Mouse (Mus musculus) embryonic facial prominence, embryonic 10.5 days (tissue): ENCODE data around the gene Hist1h3c. TPM values are rescaled to one million over a fixed set of nuclear protein-coding genes. Genes with fewer than 3 reads are reported as not detected.

Source experiments
- DNase-seq: peaks from one replicate; pipeline ENCODE4 v3.0.0-alpha.2; 2017; ENCODE audit warnings: low spot score
- H3K27ac ChIP-seq: fragments of 300-500 bp; sonication (generic); replicated peaks from 2 replicates; pipeline ENCODE4 v1.5.1; 2016; ENCODE audit warnings: mild to moderate bottlenecking
- H3K27me3 ChIP-seq: fragments of 300-500 bp; sonication (generic); replicated peaks from 2 replicates; pipeline ENCODE4 v1.6.1; 2016; ENCODE audit warnings: low read depth, mild to moderate bottlenecking; ENCODE audit not compliant: poor library complexity, severe bottlenecking
- H3K36me3 ChIP-seq: fragments of 300-500 bp; sonication (generic); replicated peaks from 2 replicates; pipeline ENCODE4 v1.6.1; 2016; ENCODE audit warnings: mild to moderate bottlenecking, moderate library complexity
- H3K4me1 ChIP-seq: fragments of 300-500 bp; sonication (generic); 2 replicates; pipeline ENCODE4 v1.6.1; 2016
- H3K4me3 ChIP-seq: fragments of 300-500 bp; sonication (generic); 2 replicates; pipeline ENCODE4 v1.5.1; 2016; ENCODE audit warnings: mild to moderate bottlenecking, moderate library complexity
- H3K9me3 ChIP-seq: fragments of 300-500 bp; sonication (generic); 2 replicates; pipeline ENCODE4 v1.6.1; 2016; ENCODE audit warnings: mild to moderate bottlenecking
- WGBS: fragments of 180-500 bp; shearing (Covaris S2); methylation state at CpG from one replicate; pipeline ENCODE4 v1.1.7; 2016; 5-methylcytosine and 5-hydroxymethylcytosine counted together
- polyA plus RNA-seq: library from polyadenylated mRNA; unstranded; fragments of >200 nt; fragmentation: Nextera tagmentation; extraction: Ambion mirVana; gene quantifications from 2 replicates; pipeline ENCODE4 v1.2.1, GENCODE M21; 2016

Hist1h3c gene
- polyA plus RNA-seq, 1 experiment from 2014 or later = 10.0 TPM

DNA sequence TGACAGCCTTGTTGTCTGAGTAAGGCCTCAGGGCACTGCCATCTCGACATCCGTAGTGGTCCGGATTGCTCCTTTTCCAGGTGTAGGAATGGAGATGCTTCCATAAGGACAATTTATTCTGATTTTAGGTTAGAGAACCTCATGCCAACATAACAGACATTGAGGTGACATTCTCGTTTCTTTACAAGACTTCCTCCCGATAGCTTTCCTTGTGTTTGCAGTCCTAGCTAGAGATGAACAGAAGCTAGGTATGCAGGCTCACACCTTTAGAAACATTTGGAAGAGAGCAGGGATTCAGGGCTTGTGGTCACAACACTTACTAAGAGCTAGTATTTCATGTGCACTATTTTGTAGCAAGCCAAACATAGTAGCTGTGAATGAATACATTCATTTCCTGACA, 2.2 kb downstream of the Hist1h3c start:
- H3K36me3 ChIP-seq = no peaks in the 10 kb centered on the region
- H3K27me3 ChIP-seq = no peaks in the 10 kb centered on the region
- H3K9me3 ChIP-seq = no peaks in the 10 kb centered on the region
- H3K4me1 ChIP-seq = peaks cover 33% of the 10 kb centered on the region
- H3K4me3 ChIP-seq = no peak overlapping the region
- WGBS = 78% methylated on average over 5 of the region's 5 CpGs
- DNase-seq = no peak
- H3K27ac ChIP-seq = peak overlapping the region; percentile 40

DNA sequence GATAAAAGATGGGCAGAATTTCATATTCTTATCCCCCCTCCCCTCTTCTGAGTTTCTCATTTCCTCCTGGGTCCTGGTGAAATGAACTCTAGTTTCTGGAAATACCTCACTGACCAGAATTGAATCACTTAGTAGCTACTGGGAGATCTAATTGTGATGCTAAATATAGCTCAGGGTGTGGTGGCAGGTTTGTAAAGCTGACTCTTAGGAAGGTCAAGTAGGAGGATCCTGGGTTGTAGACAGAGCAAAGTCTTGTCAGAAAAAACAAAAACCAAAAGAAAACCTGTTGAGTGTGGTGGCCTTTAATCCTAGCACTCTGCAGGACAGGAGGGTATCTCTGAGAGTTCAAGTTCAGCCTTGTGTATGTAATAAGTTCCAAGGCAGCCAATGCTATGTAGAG, 3.4 kb downstream of the Hist1h3c start:
- no peaks in the 10 kb centered on the region for H3K27me3 ChIP-seq
- H3K4me3 ChIP-seq = no peak overlapping the region
- H3K36me3 ChIP-seq = no peaks in the 10 kb centered on the region
- no peak for DNase-seq
- H3K9me3 ChIP-seq = no peaks in the 10 kb centered on the region
- H3K4me1 ChIP-seq = peaks cover 28% of the 10 kb centered on the region
- peak overlapping the region; percentile 63 for H3K27ac ChIP-seq

- no peaks in the 10 kb centered on the region for H3K9me3 ChIP-seq
- peak overlapping the region; percentile 96 for H3K27ac ChIP-seq
- peak overlapping the region; percentile 71 for H3K4me3 ChIP-seq
- no peak for DNase-seq
- H3K27me3 ChIP-seq = no peaks in the 10 kb centered on the region
- H3K36me3 ChIP-seq = no peaks in the 10 kb centered on the region
- H3K4me1 ChIP-seq = peaks cover 28% of the 10 kb centered on the region
- WGBS = 62% methylated on average over 5 of the region's 5 CpGs
Observed at GRCm38 (mm10) chr13:23740910-23741309, 4.5 kb downstream of the Hist1h3c start.

GRCm38 (mm10) chr13:23740256-23740840, 5.1 kb downstream of the Hist1h3c start:
- H3K9me3 ChIP-seq = no peaks in the 10 kb centered on the region
- H3K27ac ChIP-seq = peak overlapping the region; percentile 96
- DNase-seq = no peak
- H3K4me3 ChIP-seq = peak overlapping the region; percentile 71
- peaks cover 28% of the 10 kb centered on the region for H3K4me1 ChIP-seq
- no peaks in the 10 kb centered on the region for H3K27me3 ChIP-seq
- WGBS = 36% methylated on average over 13 of the region's 13 CpGs
- H3K36me3 ChIP-seq = no peaks in the 10 kb centered on the region

DNA sequence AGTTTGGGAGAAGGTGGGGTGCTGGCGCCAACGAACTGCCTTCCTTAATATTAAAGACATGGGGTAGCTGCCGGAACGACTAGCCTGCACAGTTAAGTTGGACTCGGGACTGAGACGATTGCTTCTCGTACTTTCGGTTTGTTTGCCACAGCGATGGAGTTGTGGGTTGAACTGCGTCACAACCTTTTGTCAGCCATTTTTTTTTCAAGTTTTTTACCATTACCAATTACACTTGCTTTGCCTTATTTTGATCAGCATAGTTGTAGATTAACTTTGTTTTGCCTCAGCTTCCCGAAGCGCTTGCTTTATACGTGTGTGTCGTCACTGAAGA, 5.5 kb downstream of the Hist1h3c start:
- Histone ChIP-seq H3K4me3 (peak overlapping the region; percentile 71), H3K4me1 (peaks cover 28% of the 10 kb centered on the region), H3K27ac (peak overlapping the region; percentile 96), H3K27me3 (no peaks in the 10 kb centered on the region), H3K36me3 (no peaks in the 10 kb centered on the region), H3K9me3 (no peaks in the 10 kb centered on the region)
- DNase-seq = no peak
- 2% methylated on average over 14 of the region's 14 CpGs for WGBS

- under 1% methylated on average over 39 of the region's 39 CpGs for WGBS
- Histone ChIP-seq H3K36me3 (no peaks in the 10 kb centered on the region), H3K27ac (peak overlapping the region; percentile 96), H3K4me3 (peak overlapping the region; percentile 71), H3K9me3 (no peaks in the 10 kb centered on the region), H3K27me3 (no peaks in the 10 kb centered on the region), H3K4me1 (peaks cover 25% of the 10 kb centered on the region)
- DNase-seq = peak; percentile 91
Observed at GRCm38 (mm10) chr13:23739069-23739921, 6.1 kb downstream of the Hist1h3c start.

GRCm38 (mm10) chr13:23738677-23739068, 6.7 kb downstream of the Hist1h3c start, which contains the start of gene Hist1h1c:
Gene Hist1h1c, plus strand, starts transcription at chr13:23738808.
- H3K36me3 ChIP-seq = no peaks in the 10 kb centered on the region
- peaks cover 20% of the 10 kb centered on the region for H3K4me1 ChIP-seq
- no peaks in the 10 kb centered on the region for H3K9me3 ChIP-seq
- peak within 1 kb of the TSS; percentile 96 for H3K27ac ChIP-seq
- DNase-seq = peak; percentile 94
- peak within 1 kb of the TSS; percentile 71 for H3K4me3 ChIP-seq
- no peaks in the 10 kb centered on the region for H3K27me3 ChIP-seq
- under 1% methylated on average over 38 of the region's 38 CpGs for WGBS

- 23% methylated on average over 4 of the region's 4 CpGs for WGBS
- Histone ChIP-seq H3K9me3 (no peaks in the 10 kb centered on the region), H3K36me3 (no peaks in the 10 kb centered on the region), H3K27me3 (no peaks in the 10 kb centered on the region), H3K4me1 (peaks cover 20% of the 10 kb centered on the region), H3K4me3 (peak overlapping the region; percentile 71), H3K27ac (peak overlapping the region; percentile 96)
- DNase-seq = no peak
Observed at GRCm38 (mm10) chr13:23738041-23738440, 7.4 kb downstream of the Hist1h3c start.

DNA sequence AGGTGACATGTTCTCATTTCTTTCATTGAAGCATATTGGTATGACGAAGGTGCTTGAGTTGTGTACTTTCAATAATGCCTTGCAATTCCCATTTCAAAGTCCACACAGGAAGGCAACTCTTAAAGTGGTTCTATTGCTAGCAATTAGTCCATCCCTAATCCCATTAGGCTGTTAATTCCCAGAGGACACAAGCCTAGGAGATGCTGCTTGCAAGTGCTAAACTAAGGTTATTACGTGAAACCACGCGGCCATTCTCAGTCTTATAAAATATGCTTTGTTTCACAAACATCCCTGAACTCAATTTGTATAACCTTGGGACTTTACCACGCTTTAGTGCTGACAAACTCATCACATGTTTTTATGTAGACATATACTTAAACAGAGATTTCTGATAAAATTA, 8.3 kb downstream of the Hist1h3c start:
- 82% methylated on average over 5 of the region's 5 CpGs for WGBS
- Histone ChIP-seq H3K27ac (peak overlapping the region; percentile 96; the same call in 1 of the 2 replicates), H3K27me3 (no peaks in the 10 kb centered on the region), H3K9me3 (no peaks in the 10 kb centered on the region), H3K36me3 (no peaks in the 10 kb centered on the region), H3K4me1 (peaks cover 20% of the 10 kb centered on the region), H3K4me3 (no peak overlapping the region)
- DNase-seq = no peak

DNA sequence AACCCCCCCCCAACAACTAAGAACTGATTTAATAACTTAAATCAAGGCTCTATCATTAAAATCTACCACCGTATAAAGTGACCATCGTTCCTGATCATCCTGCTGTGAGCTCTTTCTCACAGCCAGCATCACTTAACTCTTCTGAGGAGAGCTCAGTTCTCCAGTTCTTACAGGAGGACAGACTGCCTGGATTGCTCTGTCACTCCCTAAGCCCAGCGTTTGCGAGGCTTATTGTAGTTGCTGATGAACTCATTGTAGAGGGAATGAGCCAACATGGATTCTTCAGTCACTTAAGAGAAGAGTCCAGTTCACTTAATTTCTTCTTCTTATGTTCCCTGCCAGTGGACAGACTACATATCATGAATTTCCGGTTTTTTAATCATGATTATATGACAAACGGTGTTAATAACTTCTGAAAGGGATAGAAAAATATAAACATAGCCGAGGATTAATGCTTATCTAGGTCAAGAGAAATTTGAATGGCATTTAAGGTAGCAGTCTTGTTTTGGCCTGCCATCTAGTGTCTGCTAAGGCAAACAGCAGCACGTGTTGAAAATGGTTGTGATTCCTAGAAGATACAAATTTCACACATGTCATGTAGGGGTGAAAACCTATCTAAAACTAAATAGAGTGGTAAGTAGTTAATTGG, 13.1 kb downstream of the Hist1h3c start:
- H3K36me3 ChIP-seq = no peaks in the 10 kb centered on the region
- no peaks in the 10 kb centered on the region for H3K9me3 ChIP-seq
- no peak overlapping the region for H3K4me3 ChIP-seq
- no peak for DNase-seq
- WGBS = 30% methylated on average over 8 of the region's 8 CpGs
- no peaks in the 10 kb centered on the region for H3K27me3 ChIP-seq
- H3K4me1 ChIP-seq = peaks cover 4% of the 10 kb centered on the region
- H3K27ac ChIP-seq = no peak overlapping the region; the same call in 1 of the 2 replicates

GRCm38 (mm10) chr13:23730479-23730878, 14.9 kb downstream of the Hist1h3c start:
- peaks cover 4% of the 10 kb centered on the region for H3K4me1 ChIP-seq
- DNase-seq = no peak
- no peaks in the 10 kb centered on the region for H3K27me3 ChIP-seq
- H3K36me3 ChIP-seq = no peaks in the 10 kb centered on the region
- no peak overlapping the region for H3K4me3 ChIP-seq
- no peaks in the 10 kb centered on the region for H3K9me3 ChIP-seq
- peak overlapping the region; percentile 35; the same call in 1 of the 2 replicates for H3K27ac ChIP-seq
- 55% methylated on average over 8 of the region's 8 CpGs for WGBS

GRCm38 (mm10) chr13:23729706-23730105, 15.7 kb downstream of the Hist1h3c start:
- Histone ChIP-seq H3K27ac (0 out of 2 replicates have a peak overlapping the region, but pooled peaks have one; percentile 30), H3K36me3 (no peaks in the 10 kb centered on the region), H3K4me1 (peaks cover 8% of the 10 kb centered on the region), H3K9me3 (no peaks in the 10 kb centered on the region), H3K4me3 (no peak overlapping the region), H3K27me3 (no peaks in the 10 kb centered on the region)
- no peak for DNase-seq
- WGBS = 93% methylated on average over 5 of the region's 5 CpGs
